Mouse (Mus musculus): ENCODE measurements around the gene Kcnj15.

The Kcnj15 gene

DNA sequence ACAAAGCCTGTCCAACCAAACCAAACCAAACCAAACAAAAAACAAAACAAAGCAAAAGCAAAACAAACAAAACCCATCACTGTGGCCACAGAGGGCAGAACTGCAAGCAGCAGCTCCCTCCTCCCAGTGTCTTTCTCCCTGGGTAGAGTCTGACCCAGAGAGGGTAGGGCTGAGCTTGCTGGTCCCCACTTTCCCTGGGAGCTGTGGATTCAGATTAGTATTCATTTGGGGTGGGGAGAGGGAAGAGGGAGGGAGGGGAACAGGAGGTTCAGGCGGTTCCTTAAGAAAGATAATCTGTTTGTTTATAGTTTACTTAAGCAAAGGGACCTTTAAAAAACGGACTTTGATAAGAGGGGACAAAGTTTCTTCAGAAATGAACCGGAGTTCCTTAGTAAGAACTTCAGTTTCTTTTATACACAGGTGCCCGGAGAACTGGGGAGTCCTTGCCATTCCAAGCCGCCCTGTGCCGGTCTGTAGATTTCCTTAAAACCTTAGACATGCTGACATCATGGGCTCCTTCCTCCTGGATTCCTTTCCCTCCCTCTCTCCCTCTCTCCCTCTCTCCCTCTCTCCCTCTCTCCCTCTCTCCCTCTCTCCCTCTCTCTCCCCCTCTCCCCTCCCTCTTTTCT lies at the start of gene Kcnj15:
Gene Kcnj15, plus strand, starts transcription at position 293 of the 629 bp plus-strand sequence.
- CTCF ChIA-PET = no interaction called here

- CTCF ChIA-PET = no interaction called here
These were observed 49.1 kb upstream of the Kcnj15 start for GRCm38 (mm10) chr16:95208243-95208642.

DNA sequence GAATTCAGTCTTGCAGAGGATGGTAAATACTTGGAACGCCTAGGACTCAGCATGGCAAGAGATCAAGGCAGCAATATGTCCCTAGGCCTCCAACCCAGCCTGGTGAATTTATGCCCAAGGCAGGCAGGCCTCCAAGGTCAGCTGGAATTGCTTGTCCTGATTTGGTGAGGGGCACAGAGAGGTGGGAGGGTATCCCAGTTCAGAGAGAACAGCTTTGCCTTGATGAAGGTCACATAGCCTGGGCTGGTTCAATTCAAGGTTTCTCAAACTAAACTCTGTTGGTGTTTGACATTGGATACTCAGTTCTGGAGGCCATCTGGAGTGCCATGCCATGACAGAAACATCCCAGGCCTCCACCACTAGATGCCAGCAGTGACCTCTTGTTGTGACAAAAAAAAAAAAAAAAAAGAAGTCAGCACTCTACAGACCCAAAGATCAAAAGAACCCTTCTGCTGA lies 48.3 kb upstream of the Kcnj15 start:
- CTCF ChIA-PET = no interaction called here

DNA sequence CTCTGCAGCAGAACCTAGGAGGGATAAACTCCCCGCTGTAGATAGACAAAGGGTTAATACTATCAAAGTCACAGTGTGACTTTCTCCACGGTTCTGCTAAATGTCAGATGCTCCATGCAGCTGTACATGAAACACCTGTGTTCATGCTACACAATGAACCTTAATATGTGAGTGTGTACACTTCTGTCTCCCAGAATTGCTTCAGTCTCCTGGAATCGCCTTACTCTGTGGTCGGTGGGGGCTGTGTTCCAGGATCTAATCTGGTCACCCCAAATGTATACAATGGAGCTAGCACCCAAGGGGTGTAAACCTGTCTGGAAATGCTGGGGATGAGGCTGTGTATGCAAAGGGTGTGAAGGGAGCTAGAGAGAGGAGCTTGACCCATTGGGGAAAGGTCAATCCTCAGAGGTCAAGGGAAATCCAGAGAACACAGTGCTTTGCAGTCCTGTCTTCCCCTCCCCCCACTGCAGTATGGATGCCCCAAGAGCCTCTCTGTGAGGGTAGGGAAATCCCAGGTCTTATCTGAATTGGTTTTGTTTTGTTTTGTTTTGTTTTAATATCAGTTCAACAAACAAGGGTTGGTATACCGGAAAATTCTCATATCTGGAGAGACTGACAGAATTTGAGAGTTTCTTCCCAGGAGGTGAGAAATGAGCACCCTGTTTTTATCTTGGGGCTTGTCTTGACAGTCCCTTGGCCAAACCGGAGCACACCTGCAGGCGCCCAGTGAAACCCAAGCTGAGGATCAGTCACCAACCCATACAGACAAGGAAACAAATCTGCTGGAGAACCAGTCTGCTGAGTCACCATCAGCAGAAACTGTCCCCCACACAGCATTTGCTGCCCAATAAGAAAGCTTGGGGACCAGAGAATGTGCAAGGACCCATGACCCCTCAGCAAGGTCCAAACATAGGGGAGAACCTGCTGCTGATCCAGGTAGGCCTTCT lies 42.8 kb upstream of the Kcnj15 start:
- CTCF ChIA-PET = no interaction called here

GRCm38 (mm10) chr16:95215782-95216181 lies 41.6 kb upstream of the Kcnj15 start:
- CTCF ChIA-PET = no interaction called here

- CTCF ChIA-PET = interaction anchor here (0.6 kb wide), 1 partner anchor 71 kb away, joined by 11 read pairs; no protein-coding TSS in a partner anchor
These were observed 41.0 kb upstream of the Kcnj15 start for GRCm38 (mm10) chr16:95216346-95216745.

DNA sequence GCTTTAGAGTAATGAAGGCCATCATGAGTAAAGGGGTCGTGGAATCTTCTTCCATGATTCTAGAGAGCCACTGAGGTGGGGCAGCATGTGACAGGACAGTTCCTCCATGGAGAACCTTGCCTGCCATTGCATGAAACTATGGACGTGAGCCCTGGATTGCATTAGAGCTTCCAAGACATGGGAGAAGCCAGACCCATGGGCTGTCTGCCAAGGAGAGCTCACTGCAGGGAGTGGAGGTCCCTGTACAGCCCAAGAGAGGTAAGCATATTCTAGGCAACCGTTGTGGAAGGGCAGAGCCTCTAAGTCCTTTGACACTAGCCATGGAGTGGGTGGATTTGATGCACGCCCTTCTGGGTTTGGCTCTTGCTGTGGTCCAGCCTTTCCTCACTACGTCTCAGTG lies 40.5 kb upstream of the Kcnj15 start:
- CTCF ChIA-PET = interaction anchor here (0.6 kb wide), 1 partner anchor 70 kb away, joined by 11 read pairs; no protein-coding TSS in a partner anchor

DNA sequence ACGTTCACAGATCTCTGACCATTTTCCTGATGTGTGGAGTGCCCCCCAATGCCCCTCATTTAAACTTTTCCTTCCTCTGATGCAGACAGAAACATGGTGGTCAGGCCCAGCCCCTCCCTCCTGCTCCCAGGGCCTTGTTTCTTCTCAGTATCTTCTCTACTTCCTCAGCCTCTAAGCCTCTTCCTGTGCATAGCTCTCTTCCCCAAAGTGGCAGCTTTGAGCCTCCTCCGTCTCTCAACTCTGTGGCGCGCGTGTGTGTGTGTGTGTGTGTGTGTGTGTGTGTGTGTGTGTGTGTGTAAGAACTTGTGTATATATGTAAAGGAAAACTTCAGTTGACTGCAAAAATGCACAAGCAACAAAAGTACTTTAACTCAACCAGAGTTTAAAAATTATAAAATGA lies 38.6 kb upstream of the Kcnj15 start:
- CTCF ChIA-PET = no interaction called here

DNA sequence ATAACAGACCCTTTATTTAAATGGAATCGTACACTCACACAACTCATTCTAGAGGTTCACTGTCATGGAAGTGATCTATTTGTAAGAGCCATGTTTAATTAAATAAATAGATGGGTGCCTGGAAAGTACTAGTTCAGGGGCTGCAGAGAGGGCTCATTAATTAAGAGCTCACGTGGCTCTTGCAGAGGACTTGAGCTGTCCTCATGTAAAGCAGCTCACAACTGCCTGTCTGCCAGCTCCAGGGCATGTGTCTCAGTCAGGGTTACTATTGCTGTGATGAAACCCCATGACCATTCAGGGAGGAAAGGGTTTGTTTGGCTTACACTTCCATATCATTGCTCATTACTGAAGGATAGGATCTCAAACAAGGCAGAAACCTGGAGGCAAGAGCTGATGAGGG lies 37.9 kb upstream of the Kcnj15 start:
- CTCF ChIA-PET = no interaction called here

- CTCF ChIA-PET = no interaction called here
These were observed 36.3 kb upstream of the Kcnj15 start for GRCm38 (mm10) chr16:95221051-95221450.

- CTCF ChIA-PET = no interaction called here
These were observed 35.2 kb upstream of the Kcnj15 start for GRCm38 (mm10) chr16:95222026-95222718.

DNA sequence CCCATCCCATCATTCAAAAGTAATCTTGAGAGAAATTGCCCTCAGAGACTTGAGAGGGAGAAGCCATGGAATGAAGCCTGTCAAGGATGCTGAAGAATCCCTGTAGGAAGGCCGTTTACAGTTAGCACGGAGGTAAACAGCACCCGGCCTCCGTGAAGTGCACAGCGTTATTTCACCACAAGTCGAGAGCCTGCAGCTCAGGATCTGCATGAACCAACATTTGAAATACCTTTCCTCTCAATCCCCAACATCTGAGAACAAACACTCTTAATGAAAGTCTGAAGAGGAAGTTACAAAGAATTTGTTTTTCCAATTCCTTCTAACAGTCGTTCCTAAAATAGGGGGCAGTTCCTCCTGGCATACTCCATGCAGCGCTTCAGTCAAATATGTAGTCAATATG lies 33.9 kb upstream of the Kcnj15 start:
- CTCF ChIA-PET = no interaction called here

- CTCF ChIA-PET = no interaction called here
These were observed 32.1 kb upstream of the Kcnj15 start for GRCm38 (mm10) chr16:95225285-95225684.

DNA sequence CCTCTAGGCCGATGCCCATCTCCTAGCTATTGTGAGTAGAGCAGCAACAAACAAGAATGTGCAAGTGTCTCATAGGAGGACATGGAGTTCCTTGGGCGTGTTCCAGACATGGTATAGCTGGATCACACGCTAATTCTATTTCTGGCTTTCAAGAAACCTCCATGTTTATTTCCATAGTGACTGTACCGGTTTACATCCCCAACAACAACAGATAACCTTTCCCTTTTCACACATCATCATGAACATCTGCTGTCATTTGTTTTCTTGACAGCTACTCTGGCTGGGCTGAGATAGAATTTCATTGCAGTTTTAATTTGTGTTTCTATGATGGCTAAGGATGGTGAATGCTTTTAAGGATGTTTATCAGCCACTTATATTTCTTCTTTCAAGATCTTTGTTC lies 25.6 kb upstream of the Kcnj15 start:
- CTCF ChIA-PET = no interaction called here

GRCm38 (mm10) chr16:95234891-95235548 lies 22.3 kb upstream of the Kcnj15 start:
- CTCF ChIA-PET = no interaction called here

DNA sequence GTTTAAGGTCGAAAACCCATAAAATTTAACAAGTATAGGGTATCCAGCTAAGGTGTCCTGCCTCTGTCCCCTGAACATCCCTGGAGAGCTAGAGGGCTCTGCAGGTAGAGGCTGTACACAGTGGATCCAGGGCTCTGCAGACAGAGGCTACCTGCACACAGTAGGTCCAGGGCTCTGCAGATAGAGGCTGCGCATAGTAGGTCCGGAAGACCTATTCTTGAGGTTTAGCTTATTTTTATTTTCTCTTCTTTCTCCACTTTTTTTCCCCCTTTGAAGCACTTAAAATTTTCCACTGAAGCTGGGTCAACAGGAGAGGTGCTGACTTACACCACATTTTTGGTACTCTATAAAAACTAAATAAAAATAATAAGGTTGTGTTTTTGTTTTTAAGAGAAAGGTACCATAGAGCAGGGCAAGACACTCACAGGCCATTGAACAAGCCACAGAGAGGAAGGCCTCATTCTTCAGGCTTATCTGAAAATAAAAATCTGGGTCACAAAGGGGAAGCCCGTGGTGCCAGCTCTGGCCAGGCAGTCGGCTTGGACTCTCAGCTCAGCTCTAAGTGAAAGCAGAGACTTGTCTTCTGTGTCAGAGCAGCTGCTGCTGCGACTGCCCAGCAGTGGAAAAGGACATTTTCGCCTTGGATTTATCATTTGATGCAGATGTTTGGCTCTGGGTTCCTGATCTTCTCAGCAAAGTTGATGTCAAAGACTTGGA lies 18.0 kb upstream of the Kcnj15 start:
- CTCF ChIA-PET = no interaction called here

GRCm38 (mm10) chr16:95240688-95241087 lies 16.7 kb upstream of the Kcnj15 start:
- CTCF ChIA-PET = no interaction called here

DNA sequence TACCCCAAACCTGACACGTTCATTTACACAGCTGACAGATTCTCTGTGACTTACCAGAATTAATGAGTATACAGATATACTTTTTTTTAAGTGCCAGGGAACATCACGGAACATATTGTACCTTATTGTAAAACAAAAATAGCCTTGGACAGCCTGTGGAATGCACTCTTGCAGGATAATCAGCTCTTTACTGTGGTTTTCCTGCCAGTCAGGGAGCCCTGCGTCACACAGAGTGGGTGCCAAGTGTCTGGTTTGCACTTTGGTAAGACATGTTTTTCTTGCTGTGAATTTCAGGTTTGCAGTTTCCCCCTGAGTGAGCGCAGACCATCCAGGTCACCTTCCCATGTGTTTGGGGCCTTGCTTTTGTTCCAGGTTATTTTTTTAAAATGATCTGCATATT lies 15.8 kb upstream of the Kcnj15 start:
- CTCF ChIA-PET = no interaction called here

DNA sequence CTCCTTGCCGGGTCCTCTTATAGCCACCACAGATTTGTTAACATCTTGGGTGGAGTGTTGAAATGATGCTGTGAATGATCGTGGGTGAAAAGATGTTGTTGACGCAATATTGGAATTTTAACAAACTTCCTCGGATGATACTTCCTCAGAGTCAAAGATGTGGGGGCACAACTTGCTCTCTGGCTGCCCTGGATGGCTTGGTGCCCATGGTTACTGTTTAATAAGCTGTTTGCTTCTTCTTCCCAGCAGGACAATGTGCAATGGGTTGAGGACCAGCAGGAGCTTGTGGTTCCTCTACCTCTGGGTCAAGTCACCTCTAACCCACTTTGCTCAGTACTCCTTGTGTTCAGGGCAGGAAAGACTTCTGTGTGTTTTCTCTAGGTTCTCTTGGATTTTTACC lies 15.2 kb upstream of the Kcnj15 start:
- CTCF ChIA-PET = no interaction called here

- CTCF ChIA-PET = interaction anchor here (0.6 kb wide), 1 partner anchor 84 kb away, joined by 5 read pairs; no protein-coding TSS in a partner anchor
These were observed 14.0 kb upstream of the Kcnj15 start for GRCm38 (mm10) chr16:95243401-95243800.

DNA sequence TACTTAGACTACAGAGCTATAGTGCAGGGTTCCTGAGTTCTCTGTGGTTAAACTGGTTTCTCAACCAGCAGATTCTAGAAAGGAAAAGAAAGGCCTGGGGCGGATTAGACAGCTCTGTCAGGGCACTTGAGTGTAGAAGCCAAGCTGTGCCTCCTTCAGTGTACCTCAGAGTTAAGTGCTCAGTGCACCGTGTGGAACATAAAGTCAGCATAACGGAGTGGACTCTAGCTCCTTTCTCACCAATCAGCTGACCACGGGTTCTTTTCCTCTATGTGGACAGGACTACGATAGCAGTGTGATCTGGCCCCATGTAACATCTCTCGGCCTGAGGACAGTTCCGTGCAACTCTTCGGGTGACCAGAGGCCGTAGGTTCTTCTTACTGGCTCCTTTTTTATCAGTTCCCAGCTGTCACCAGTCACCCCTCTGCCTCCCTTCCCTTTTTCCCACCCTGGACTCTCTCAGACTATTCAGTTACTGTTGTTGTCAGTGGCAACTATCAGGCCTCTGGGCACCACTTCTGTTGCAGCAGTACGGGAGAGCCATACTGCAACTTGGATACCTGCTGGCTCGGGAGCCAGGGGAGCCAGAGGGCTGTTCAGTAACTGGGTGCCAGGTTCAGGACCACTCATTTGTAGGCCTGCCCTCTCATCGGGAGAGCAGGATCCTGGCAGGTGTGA lies 12.6 kb upstream of the Kcnj15 start:
- CTCF ChIA-PET = no interaction called here

Measured in spleen, embryonic (tissue).